Mouse (Mus musculus) E14TG2a.4 (cell line): ENCODE measurements at regions not wholly inside any gene's neighbourhood (a gene's known extent, or its start where the extent isn't known, plus 50 kb on each side); places are given as distances from the start of the nearest gene placed in this dataset.

ENCODE experiments used
- H3K27me3 ChIP-seq: 2 replicates; pipeline ENCODE4 v1.6.1; 2014; ENCODE audit warnings: low read length, control low read depth; ENCODE audit not compliant: insufficient read depth
- H3K36me3 ChIP-seq: 2 replicates; pipeline ENCODE4 v1.6.1; 2014; ENCODE audit warnings: low read length, control low read depth; ENCODE audit not compliant: insufficient read depth
- H3K4me1 ChIP-seq: replicated peaks from 2 replicates; pipeline ENCODE4 v1.6.1; 2014; ENCODE audit warnings: low read depth, low read length, control low read depth
- H3K4me3 ChIP-seq: replicated peaks from 2 replicates; pipeline ENCODE4 v1.5.1; 2014; ENCODE audit warnings: mild to moderate bottlenecking, low read length
- H3K9me3 ChIP-seq: 2 replicates; pipeline ENCODE4 v1.6.1; 2014; ENCODE audit warnings: low read length, control low read depth
- CTCF ChIP-seq: conservative IDR thresholded peaks from 2 replicates; pipeline ENCODE4 v1.5.1; 2014; ENCODE audit warnings: low read length
- NANOG ChIP-seq: IDR thresholded peaks from 2 replicates; pipeline ENCODE4 v1.6.1; 2014; ENCODE audit warnings: borderline replicate concordance, low read length, mixed read lengths
- POU5F1 ChIP-seq: IDR thresholded peaks from 2 replicates; pipeline ENCODE4 v1.6.1; 2014; ENCODE audit warnings: low read length, borderline replicate concordance

- Histone ChIP-seq H3K9me3 (no peaks in the 10 kb centered on the region), H3K27me3 (no peaks in the 10 kb centered on the region), H3K4me3 (no peak overlapping the region), H3K36me3 (no peaks in the 10 kb centered on the region), H3K4me1 (peaks cover 5% of the 10 kb centered on the region)
- TF ChIP-seq CTCF (peak; percentile 68), POU5F1 (no peak)
These were observed 348.4 kb upstream of the Ccdc54 start for GRCm38 (mm10) chr16:50939316-50939715.

- Histone ChIP-seq H3K9me3 (no peaks in the 10 kb centered on the region), H3K27me3 (no peaks in the 10 kb centered on the region), H3K4me1 (no peaks in the 10 kb centered on the region), H3K4me3 (no peak overlapping the region), H3K36me3 (no peaks in the 10 kb centered on the region)
- TF ChIP-seq CTCF (no peak), POU5F1 (no peak), NANOG (no peak)
These were observed 316.8 kb upstream of the Ccdc54 start for GRCm38 (mm10) chr16:50907732-50908131.

GRCm38 (mm10) chr16:50899151-50899550 is 308.2 kb upstream of the Ccdc54 start:
- H3K4me1 ChIP-seq: no peaks in the 10 kb centered on the region
- no peaks in the 10 kb centered on the region for H3K27me3 ChIP-seq
- no peaks in the 10 kb centered on the region for H3K36me3 ChIP-seq
- H3K9me3 ChIP-seq: no peaks in the 10 kb centered on the region
- no peak overlapping the region for H3K4me3 ChIP-seq
- no peak for TF ChIP-seq NANOG
- no peak for TF ChIP-seq POU5F1
- TF ChIP-seq CTCF: no peak

- no peaks in the 10 kb centered on the region for H3K27me3 ChIP-seq
- H3K36me3 ChIP-seq: no peaks in the 10 kb centered on the region
- no peaks in the 10 kb centered on the region for H3K4me1 ChIP-seq
- TF ChIP-seq CTCF: no peak
- TF ChIP-seq NANOG: no peak
- TF ChIP-seq POU5F1: no peak
- H3K9me3 ChIP-seq: no peaks in the 10 kb centered on the region
- H3K4me3 ChIP-seq: no peak overlapping the region
These were observed 287.0 kb upstream of the Ccdc54 start for GRCm38 (mm10) chr16:50877926-50878325.

- Histone ChIP-seq H3K4me3 (no peak overlapping the region), H3K4me1 (no peaks in the 10 kb centered on the region), H3K36me3 (no peaks in the 10 kb centered on the region), H3K9me3 (no peaks in the 10 kb centered on the region), H3K27me3 (no peaks in the 10 kb centered on the region)
- TF ChIP-seq CTCF: no peak
- no peak for TF ChIP-seq NANOG
- no peak for TF ChIP-seq POU5F1
These were observed 280.4 kb upstream of the Ccdc54 start for GRCm38 (mm10) chr16:50871318-50871717.

GRCm38 (mm10) chr16:50863565-50863964 is 272.6 kb upstream of the Ccdc54 start:
- Histone ChIP-seq H3K9me3 (no peaks in the 10 kb centered on the region), H3K4me1 (no peaks in the 10 kb centered on the region), H3K4me3 (no peak overlapping the region), H3K36me3 (no peaks in the 10 kb centered on the region), H3K27me3 (no peaks in the 10 kb centered on the region)
- no peak for TF ChIP-seq NANOG
- TF ChIP-seq CTCF: no peak
- no peak for TF ChIP-seq POU5F1

GRCm38 (mm10) chr16:50859513-50859912 is 268.6 kb upstream of the Ccdc54 start:
- Histone ChIP-seq H3K4me3 (no peak overlapping the region), H3K36me3 (no peaks in the 10 kb centered on the region), H3K4me1 (no peaks in the 10 kb centered on the region), H3K9me3 (no peaks in the 10 kb centered on the region), H3K27me3 (no peaks in the 10 kb centered on the region)
- TF ChIP-seq POU5F1: no peak
- TF ChIP-seq NANOG: no peak
- no peak for TF ChIP-seq CTCF

- H3K27me3 ChIP-seq: no peaks in the 10 kb centered on the region
- TF ChIP-seq NANOG (no peak), CTCF (no peak), POU5F1 (no peak)
- no peak overlapping the region for H3K4me3 ChIP-seq
- no peaks in the 10 kb centered on the region for H3K9me3 ChIP-seq
- no peaks in the 10 kb centered on the region for H3K36me3 ChIP-seq
- H3K4me1 ChIP-seq: no peaks in the 10 kb centered on the region
These were observed 261.1 kb upstream of the Ccdc54 start for GRCm38 (mm10) chr16:50852081-50852480.

GRCm38 (mm10) chr16:50847693-50848092 is 256.7 kb upstream of the Ccdc54 start:
- Histone ChIP-seq H3K27me3 (peaks cover 8% of the 10 kb centered on the region), H3K4me1 (no peaks in the 10 kb centered on the region), H3K9me3 (no peaks in the 10 kb centered on the region), H3K36me3 (no peaks in the 10 kb centered on the region), H3K4me3 (no peak overlapping the region)
- TF ChIP-seq NANOG (no peak), CTCF (no peak), POU5F1 (no peak)
